Mouse (Mus musculus) intestine, postnatal 0 days (tissue): Measurements from ENCODE around the gene Gm10644. TPM values are rescaled to one million over a fixed set of nuclear protein-coding genes. Genes with fewer than 3 reads are reported as not detected.

Experiments used
- ATAC-seq: fragments of 200-750 bp; cut with Nextera tagmentation; 2 replicates; pipeline ENCODE4 v1.8.0; 2017; ENCODE audit warnings: mild to moderate bottlenecking, moderate TSS enrichment, moderate library complexity
- H3K27ac ChIP-seq: fragments of 300-500 bp; sonication (generic); 2 replicates; pipeline ENCODE4 v1.5.1; 2014; ENCODE audit warnings: mild to moderate bottlenecking, low read depth, low read length, moderate library complexity
- H3K27me3 ChIP-seq: fragments of 300-500 bp; sonication (generic); replicated peaks from 2 replicates; pipeline ENCODE4 v1.6.1; 2014; ENCODE audit warnings: low read length, mixed read lengths; ENCODE audit not compliant: control insufficient read depth, insufficient read depth
- H3K36me3 ChIP-seq: fragments of 300-500 bp; sonication (generic); 2 replicates; pipeline ENCODE4 v1.6.1; 2014; ENCODE audit warnings: mild to moderate bottlenecking, moderate library complexity; ENCODE audit not compliant: control insufficient read depth, insufficient read depth
- H3K4me1 ChIP-seq: fragments of 300-500 bp; sonication (generic); replicated peaks from 2 replicates; pipeline ENCODE4 v1.6.1; 2014; ENCODE audit warnings: antibody characterized with exemption, low read length, mixed read lengths; ENCODE audit not compliant: control insufficient read depth, insufficient read depth
- H3K4me2 ChIP-seq: fragments of 300-500 bp; sonication (generic); replicated peaks from 2 replicates; pipeline ENCODE4 v1.6.1; 2014; ENCODE audit warnings: low read depth, mild to moderate bottlenecking, moderate library complexity
- H3K4me3 ChIP-seq: fragments of 300-500 bp; sonication (generic); 2 replicates; pipeline ENCODE4 v1.5.1; 2014; ENCODE audit warnings: low read depth, low read length
- H3K9ac ChIP-seq: fragments of 300-500 bp; sonication (generic); 2 replicates; pipeline ENCODE4 v1.6.1; 2014; ENCODE audit warnings: mild to moderate bottlenecking, low read depth, low read length
- H3K9me3 ChIP-seq: fragments of 300-500 bp; sonication (generic); 2 replicates; pipeline ENCODE4 v1.6.1; 2016; ENCODE audit warnings: mixed run types; ENCODE audit not compliant: control insufficient read depth
- CTCF ChIP-seq: sonication (generic); IDR thresholded peaks from 2 replicates; pipeline ENCODE4 v1.5.1; 2016; ENCODE audit warnings: low read depth, mild to moderate bottlenecking, control low read depth, antibody characterized with exemption, moderate library complexity
- WGBS: fragments of 180-500 bp; shearing (Covaris S2); extraction: QIAGEN DNeasy Blood & Tissue Kit; methylation state at CpG from one replicate; pipeline ENCODE4 v1.1.7; 2014; 5-methylcytosine and 5-hydroxymethylcytosine counted together
- polyA plus RNA-seq: library from polyadenylated mRNA; unstranded; fragments of >200 nt; fragmentation: Nextera tagmentation; extraction: Ambion mirVana; gene quantifications from 2 replicates; pipeline ENCODE4 v1.2.1, GENCODE M21; 2015

Gm10644 gene
- polyA plus RNA-seq, 1 experiment from 2014 or later, result 0.12 TPM

DNA sequence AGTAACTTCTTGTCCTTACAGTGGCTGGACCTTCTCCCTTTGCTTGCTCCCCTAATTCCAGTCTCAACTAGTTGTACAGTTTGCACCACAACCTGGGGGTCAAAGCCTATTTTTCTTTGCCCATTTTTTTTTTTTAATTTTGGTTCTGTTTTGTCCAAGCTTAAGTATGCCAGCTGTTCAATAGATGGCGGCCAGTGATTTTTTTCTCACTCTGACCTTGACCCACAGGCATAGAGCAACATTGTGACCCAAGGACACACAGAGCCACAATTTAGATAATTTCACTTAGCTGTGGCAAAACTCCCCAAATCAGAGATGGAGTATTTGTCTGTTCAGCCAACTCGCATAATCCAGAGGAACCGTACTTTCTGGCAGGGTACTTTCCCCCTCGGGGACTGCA is 16.1 kb upstream of the Gm10644 start:
- Histone ChIP-seq H3K27me3 (no peaks in the 10 kb centered on the region), H3K27ac (no peak overlapping the region), H3K4me1 (peaks cover 5% of the 10 kb centered on the region; the same call in 1 of the 2 replicates), H3K9me3 (no peaks in the 10 kb centered on the region), H3K4me2 (no peak overlapping the region), H3K36me3 (peaks cover 11% of the 10 kb centered on the region; the same call in 1 of the 2 replicates), H3K9ac (no peak overlapping the region), H3K4me3 (no peak overlapping the region)
- WGBS, result 96% methylated on average over 4 of the region's 4 CpGs
- no peak for TF ChIP-seq CTCF
- no peak for ATAC-seq

DNA sequence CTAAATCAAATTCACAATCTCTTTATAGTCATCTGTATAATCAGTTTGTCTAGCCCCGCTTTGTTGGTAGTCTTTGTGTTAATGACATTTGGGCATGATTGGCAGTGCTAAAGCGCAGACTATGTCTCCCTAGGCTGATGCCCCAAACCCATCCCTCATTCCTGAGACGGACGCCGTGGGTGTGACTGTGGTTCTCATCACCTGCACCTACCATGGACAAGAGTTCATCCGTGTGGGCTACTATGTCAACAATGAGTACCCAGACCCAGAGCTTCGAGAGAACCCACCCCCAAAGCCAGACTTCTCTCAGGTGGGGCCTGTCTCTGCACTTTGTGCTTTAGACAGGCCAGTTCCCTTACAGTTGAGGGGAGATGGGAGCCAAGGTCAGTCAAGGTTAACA is 12.7 kb upstream of the Gm10644 start:
- WGBS, result 93% methylated on average over 7 of the region's 7 CpGs
- H3K27ac ChIP-seq, result no peak overlapping the region
- H3K4me1 ChIP-seq, result no peaks in the 10 kb centered on the region
- no peak overlapping the region for H3K4me2 ChIP-seq
- TF ChIP-seq CTCF, result no peak
- no peak overlapping the region for H3K9ac ChIP-seq
- no peaks in the 10 kb centered on the region for H3K27me3 ChIP-seq
- peaks cover 11% of the 10 kb centered on the region; the same call in 1 of the 2 replicates for H3K36me3 ChIP-seq
- H3K9me3 ChIP-seq, result no peaks in the 10 kb centered on the region
- no peak overlapping the region for H3K4me3 ChIP-seq
- no peak for ATAC-seq

DNA sequence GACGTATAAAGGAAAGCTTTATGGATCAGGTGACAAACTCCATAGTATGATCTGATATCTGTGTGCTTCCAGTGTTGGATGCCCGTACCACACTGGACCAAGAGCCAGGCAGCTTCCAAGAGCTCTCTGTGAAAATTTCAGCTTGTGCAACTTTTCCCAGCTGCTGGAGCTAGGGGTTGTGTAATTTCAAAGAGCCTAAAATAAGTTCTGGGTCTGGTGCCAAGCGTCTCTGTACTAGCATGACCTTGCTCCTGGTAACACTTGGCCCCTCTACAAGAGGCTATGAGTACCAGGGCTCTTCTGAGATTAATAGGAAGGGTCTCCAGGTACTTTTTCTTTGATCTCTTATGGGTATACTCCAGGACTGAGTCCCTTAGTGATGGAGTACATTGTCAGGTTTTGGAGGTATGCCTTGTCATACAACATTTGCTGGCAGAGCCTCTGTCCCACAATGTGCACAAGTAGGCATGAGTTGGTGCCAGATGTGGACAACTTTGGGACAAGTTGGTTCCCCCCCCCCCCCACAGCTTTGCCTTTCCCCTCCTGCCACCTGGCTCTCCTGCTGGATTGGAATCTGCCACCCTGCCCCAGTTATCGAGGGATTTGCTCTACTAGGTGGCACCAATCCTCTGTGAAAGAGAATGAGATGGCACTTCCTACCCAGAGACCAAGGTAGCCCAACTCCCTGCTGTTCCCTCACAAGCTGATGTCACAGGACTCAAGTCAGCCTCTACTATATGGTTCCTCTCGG is 9.2 kb upstream of the Gm10644 start:
- no peaks in the 10 kb centered on the region for H3K9me3 ChIP-seq
- no peak overlapping the region for H3K27ac ChIP-seq
- no peak overlapping the region for H3K4me2 ChIP-seq
- ATAC-seq, result no peak
- peaks cover 10% of the 10 kb centered on the region; the same call in 1 of the 2 replicates for H3K36me3 ChIP-seq
- WGBS, result 90% methylated on average over 5 of the region's 5 CpGs
- no peaks in the 10 kb centered on the region for H3K4me1 ChIP-seq
- no peak for TF ChIP-seq CTCF
- H3K27me3 ChIP-seq, result no peaks in the 10 kb centered on the region
- H3K4me3 ChIP-seq, result no peak overlapping the region
- no peak overlapping the region for H3K9ac ChIP-seq

DNA sequence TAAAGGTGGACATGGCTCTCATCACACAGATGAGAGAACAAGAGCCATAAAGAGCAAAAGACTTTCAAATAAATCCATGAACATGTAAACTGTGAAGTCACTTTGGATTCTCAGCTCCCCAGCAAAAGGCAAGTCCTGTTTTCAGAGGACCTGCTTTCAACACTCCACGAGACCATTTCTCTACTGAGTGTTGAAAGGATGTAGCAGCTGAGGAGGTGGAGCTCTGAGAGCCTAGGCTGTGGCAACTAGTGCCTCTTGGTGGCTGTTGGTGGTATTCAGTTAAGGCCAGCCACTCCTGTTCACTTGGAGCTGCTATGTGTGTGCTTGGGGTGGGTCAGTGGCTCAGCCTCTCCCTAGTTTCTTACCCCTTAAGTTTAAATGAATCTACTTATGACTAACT is 1.8 kb upstream of the Gm10644 start:
- no peak overlapping the region for H3K27ac ChIP-seq
- H3K36me3 ChIP-seq, result no peaks in the 10 kb centered on the region
- ATAC-seq, result no peak
- H3K4me3 ChIP-seq, result no peak overlapping the region
- TF ChIP-seq CTCF, result peak; percentile 63
- 0 out of 2 replicates have a peak, but pooled peaks cover 3% of the 10 kb centered on the region for H3K4me1 ChIP-seq
- 25% methylated on average over 1 of the region's 1 CpGs for WGBS
- H3K9ac ChIP-seq, result no peak overlapping the region
- H3K4me2 ChIP-seq, result peak overlapping the region; percentile 96
- H3K9me3 ChIP-seq, result no peaks in the 10 kb centered on the region
- H3K27me3 ChIP-seq, result no peaks in the 10 kb centered on the region

DNA sequence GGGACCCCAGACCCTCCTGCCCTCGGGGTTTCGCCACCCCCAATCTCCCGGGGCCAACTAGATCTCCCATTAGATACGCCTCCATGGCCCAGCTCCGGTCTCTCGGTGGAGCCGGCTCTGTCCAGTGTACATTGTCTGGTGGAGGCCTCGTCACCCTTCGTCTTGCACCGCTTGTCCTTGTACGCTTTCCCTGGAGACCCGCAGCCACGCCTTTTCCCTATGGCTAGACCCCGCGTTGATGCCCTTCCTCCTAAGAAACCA is 883 bp upstream of the Gm10644 start:
- ATAC-seq, result no peak
- Histone ChIP-seq H3K4me1 (0 out of 2 replicates have a peak, but pooled peaks cover 3% of the 10 kb centered on the region), H3K9me3 (no peaks in the 10 kb centered on the region), H3K27ac (no peak overlapping the region), H3K36me3 (no peaks in the 10 kb centered on the region), H3K4me2 (peak overlapping the region; percentile 96), H3K27me3 (no peaks in the 10 kb centered on the region), H3K9ac (peak overlapping the region; percentile 58), H3K4me3 (peak overlapping the region; percentile 77)
- WGBS, result under 1% methylated on average over 15 of the region's 15 CpGs
- TF ChIP-seq CTCF, result no peak

DNA sequence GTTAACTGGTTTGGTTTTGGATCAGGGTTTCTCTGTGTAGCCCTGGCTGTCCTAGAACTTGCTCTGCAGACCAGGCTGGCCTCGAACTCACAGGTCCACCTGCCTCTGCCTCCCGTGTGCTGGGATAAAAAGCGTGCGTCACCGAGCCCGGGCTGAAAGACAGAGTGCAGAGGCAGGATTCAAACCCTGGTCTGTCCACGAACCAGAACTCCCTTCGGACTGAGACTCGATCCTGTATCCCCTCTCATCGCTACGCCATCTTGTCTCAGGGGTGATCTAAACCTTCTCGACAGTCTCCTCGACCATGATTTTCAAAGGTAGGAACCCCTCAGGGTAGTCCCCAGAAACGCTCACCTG is 278 bp downstream of the Gm10644 start:
- no peaks in the 10 kb centered on the region for H3K27me3 ChIP-seq
- no peaks in the 10 kb centered on the region for H3K9me3 ChIP-seq
- no peak; the same call in 1 of the 2 replicates for ATAC-seq
- H3K4me3 ChIP-seq, result peak overlapping the region; percentile 38
- no peak for TF ChIP-seq CTCF
- 1% methylated on average over 14 of the region's 14 CpGs for WGBS
- no peaks in the 10 kb centered on the region for H3K36me3 ChIP-seq
- 0 out of 2 replicates have a peak, but pooled peaks cover 3% of the 10 kb centered on the region for H3K4me1 ChIP-seq
- H3K27ac ChIP-seq, result no peak overlapping the region
- H3K9ac ChIP-seq, result peak overlapping the region; percentile 17; the same call in 1 of the 2 replicates
- peak overlapping the region; percentile 65 for H3K4me2 ChIP-seq
